Mouse (Mus musculus) testis, postnatal 14 days (tissue): ENCODE results near the gene Jam2.
A peak's percentile ranks its signal among the peaks of the same experiment; 100 is the strongest.

Experiments
- DNase-seq: peaks from one replicate; pipeline ENCODE4 v3.0.0; 2021; ENCODE audit warnings: low spot score

Gene Jam2

GRCm38 (mm10) chr16:84783279-84783678, 9.4 kb downstream of the Jam2 start:
- no peak for DNase-seq

GRCm38 (mm10) chr16:84784966-84785365, 11.0 kb downstream of the Jam2 start:
- DNase-seq, result no peak

- DNase-seq, result no peak
Observed at GRCm38 (mm10) chr16:84790595-84791165, 16.8 kb downstream of the Jam2 start.

- no peak for DNase-seq
Observed at GRCm38 (mm10) chr16:84793401-84793800, 19.5 kb downstream of the Jam2 start.

GRCm38 (mm10) chr16:84795337-84795736, 21.4 kb downstream of the Jam2 start:
- no peak for DNase-seq

GRCm38 (mm10) chr16:84796678-84797077, 22.8 kb downstream of the Jam2 start:
- DNase-seq, result no peak

GRCm38 (mm10) chr16:84800038-84800437, 26.1 kb downstream of the Jam2 start:
- DNase-seq, result no peak

GRCm38 (mm10) chr16:84802217-84802616, 28.3 kb downstream of the Jam2 start:
- no peak for DNase-seq

- DNase-seq, result no peak
Observed at GRCm38 (mm10) chr16:84804866-84805265, 30.9 kb downstream of the Jam2 start.

GRCm38 (mm10) chr16:84806175-84806574, 32.3 kb downstream of the Jam2 start:
- no peak for DNase-seq

- no peak for DNase-seq
Observed at GRCm38 (mm10) chr16:84807874-84808273, 34.0 kb downstream of the Jam2 start.

- no peak for DNase-seq
Observed at GRCm38 (mm10) chr16:84810254-84810653, 36.3 kb downstream of the Jam2 start.

GRCm38 (mm10) chr16:84813852-84814251, 39.9 kb downstream of the Jam2 start:
- DNase-seq, result no peak

- DNase-seq, result no peak
Observed at GRCm38 (mm10) chr16:84814511-84814910, 40.6 kb downstream of the Jam2 start.

GRCm38 (mm10) chr16:84817423-84817822, 43.5 kb downstream of the Jam2 start:
- DNase-seq, result no peak

GRCm38 (mm10) chr16:84825009-84825408, 51.1 kb downstream of the Jam2 start:
- peak; percentile 14 for DNase-seq

GRCm38 (mm10) chr16:84831696-84832095, 57.8 kb downstream of the Jam2 start:
- DNase-seq, result no peak

GRCm38 (mm10) chr16:84832736-84833135, 58.8 kb downstream of the Jam2 start:
- DNase-seq, result no peak

GRCm38 (mm10) chr16:84834344-84834743, 60.4 kb downstream of the Jam2 start:
- no peak for DNase-seq

- DNase-seq, result peak; percentile 94
Observed at GRCm38 (mm10) chr16:84834745-84835440, 61.0 kb downstream of the Jam2 start, which contains the start of gene Gabpa. Gene Gabpa (plus strand): TSS chr16:84834925.

GRCm38 (mm10) chr16:84835441-84835822, 61.5 kb downstream of the Jam2 start, which contains the start of gene Atp5j:
Gene Atp5j (minus strand): TSS chr16:84835625.
- peak; percentile 85 for DNase-seq

- peak; percentile 55 for DNase-seq
Observed at GRCm38 (mm10) chr16:84835823-84836743, 62.2 kb downstream of the Jam2 start.

GRCm38 (mm10) chr16:84838576-84838975, 64.7 kb downstream of the Jam2 start:
- no peak for DNase-seq
